In genomic region chr15:82236565-82236964, GRCm38 (mm10) we compare ENCODE assay signal across 8 mouse cellular contexts. TPM values are rescaled to one million over a fixed set of nuclear protein-coding genes. Genes with fewer than 3 reads are reported as not detected.
DNase-seq lines count a peak whose midpoint lies in the region; ATAC-seq and TF ChIP-seq lines count a peak whose summit lies in the region.

No protein-coding gene starts in this region.

- peaks cover 3% of the 10 kb centered on the region for H3K4me1 ChIP-seq in bone marrow macrophage, adult 2 months (ENCODE audit: control insufficient read depth, insufficient read depth, low read length)
- H3K4me1 ChIP-seq in heart, embryonic 14.5 days (ENCODE audit: control insufficient read depth in 2 of 2, insufficient read depth in 2 of 2, low read length in 2 of 2), result 0 out of 4 replicates have a peak, but pooled peaks cover 0 to 3% of the 10 kb centered on the region in 2 experiments
- H3K4me1 ChIP-seq in liver, embryonic 11.5 days (replicated peaks; ENCODE audit: control insufficient read depth, insufficient read depth, low read length), result peaks cover 9% of the 10 kb centered on the region

- H3ac ChIP-seq in C2C12 (ENCODE audit: control insufficient read depth, insufficient read length, low read depth), result no peak overlapping the region

- 15% methylated on average over 5 of the region's 5 CpGs for WGBS in heart, embryonic 14.5 days
- WGBS in liver, embryonic 11.5 days, result 20% methylated on average over 5 of the region's 5 CpGs

- peak; percentile 86 for DNase-seq in kidney, postnatal 10 days
- peak; percentile 75 for DNase-seq in liver, embryonic 11.5 days (ENCODE audit: low spot score)
- peak; percentile 78 to 87 for DNase-seq in natural killer cell, adult 2 months (ENCODE audit: low spot score in 2 of 2)
- peak; percentile 92 for DNase-seq in splenic B cell, adult 2 months (ENCODE audit: low read depth, low spot score)

- H3K79me3 ChIP-seq in C2C12 (ENCODE audit: low read depth), result no peaks in the 10 kb centered on the region

- TF ChIP-seq POLR2A in bone marrow macrophage, adult 2 months (IDR thresholded peaks at IDR 0.05; ENCODE audit: borderline replicate concordance, low read depth, low read length), result no peak

- no peaks in the 10 kb centered on the region for H3K9me3 ChIP-seq in heart, embryonic 14.5 days (ENCODE audit: control insufficient read depth, low read length)
- H3K9me3 ChIP-seq in liver, embryonic 11.5 days (ENCODE audit: control insufficient read depth, low read length), result no peaks in the 10 kb centered on the region

- H3K9ac ChIP-seq in heart, embryonic 14.5 days (ENCODE audit: low read length), result no peak overlapping the region
- H3K9ac ChIP-seq in liver, embryonic 11.5 days (ENCODE audit: low read depth, low read length), result no peak overlapping the region

- ATAC-seq in erythroblast, adult 5-6 weeks (replicated peaks; ENCODE audit: low FRiP score, poor library complexity, severe bottlenecking), result peak; percentile 83
- peak; percentile 44; the same call in 1 of the 2 replicates for ATAC-seq in heart, embryonic 14.5 days (ENCODE audit: insufficient number of reproducible peaks, insufficient read depth, low FRiP score, low read depth)
- peak; percentile 38; the same call in 1 of the 2 replicates for ATAC-seq in liver, embryonic 11.5 days (replicated peaks; ENCODE audit: low FRiP score)

- H3K36me3 ChIP-seq in C2C12 (ENCODE audit: control insufficient read depth, insufficient read depth), result peaks cover 11% of the 10 kb centered on the region
- H3K36me3 ChIP-seq in heart, embryonic 14.5 days (ENCODE audit: control insufficient read depth, insufficient read depth, low read length), result peaks cover 33% of the 10 kb centered on the region
- H3K36me3 ChIP-seq in liver, embryonic 11.5 days (ENCODE audit: control insufficient read depth, insufficient read depth, low read length), result peaks cover 3% of the 10 kb centered on the region; the same call in 1 of the 2 replicates
- H3K36me3 ChIP-seq in splenic B cell, adult 2 months (ENCODE audit: control insufficient read depth, insufficient read depth, low read length, poor library complexity, severe bottlenecking), result no peaks in the 10 kb centered on the region

- H3K4me2 ChIP-seq in heart, embryonic 14.5 days (ENCODE audit: low read length), result no peak overlapping the region
- no peak overlapping the region for H3K4me2 ChIP-seq in liver, embryonic 11.5 days

- H3K4me3 ChIP-seq in C2C12 (ENCODE audit: insufficient read depth, poor library complexity, severe bottlenecking), result no peak overlapping the region
- H3K4me3 ChIP-seq in bone marrow macrophage, adult 2 months (ENCODE audit: insufficient read depth, low read length), result no peak overlapping the region
- no peak overlapping the region for H3K4me3 ChIP-seq in heart, embryonic 14.5 days (ENCODE audit: control insufficient read depth in 1 of 2, insufficient read depth in 1 of 2, low read depth in 1 of 2, low read length in 2 of 2)
- no peak overlapping the region for H3K4me3 ChIP-seq in liver, embryonic 11.5 days (ENCODE audit: low read depth, low read length)

- H3K27me3 ChIP-seq in C2C12 (ENCODE audit: control insufficient read depth, insufficient read depth, insufficient read length), result no peaks in the 10 kb centered on the region
- no peaks in the 10 kb centered on the region for H3K27me3 ChIP-seq in heart, embryonic 14.5 days (ENCODE audit: control insufficient read depth, insufficient read depth, low read length)
- no peaks in the 10 kb centered on the region for H3K27me3 ChIP-seq in liver, embryonic 11.5 days (replicated peaks; ENCODE audit: control insufficient read depth, insufficient read depth, low read length)
- H3K27me3 ChIP-seq in splenic B cell, adult 2 months (ENCODE audit: control insufficient read depth, insufficient read depth, low read length, poor library complexity, severe bottlenecking), result no peaks in the 10 kb centered on the region

- no peaks in the 10 kb centered on the region for H3K79me2 ChIP-seq in C2C12 (ENCODE audit: control insufficient read depth, insufficient read depth)

- TF ChIP-seq CTCF in C2C12 (IDR thresholded peaks at IDR 0.05; ENCODE audit: control insufficient read depth, insufficient read depth, insufficient read length), result peak; percentile 95
- peak; percentile 99 for TF ChIP-seq CTCF in bone marrow macrophage, adult 2 months (IDR thresholded peaks at IDR 0.05; ENCODE audit: low read depth, low read length)

- no peak overlapping the region for H3K27ac ChIP-seq in bone marrow macrophage, adult 2 months (ENCODE audit: insufficient read depth, low read depth, low read length)
- H3K27ac ChIP-seq in heart, embryonic 14.5 days (replicated peaks in 1 of 2; ENCODE audit: control insufficient read depth in 1 of 2, insufficient read depth in 1 of 2, low read depth in 2 of 2, low read length in 2 of 2), result no peak overlapping the region
- H3K27ac ChIP-seq in liver, embryonic 11.5 days (ENCODE audit: low read depth, low read length), result no peak overlapping the region

TF ChIP-seq in C2C12, 6 proteins besides CTCF, POLR2A, EP300 and RAD21:
- TF ChIP-seq MYOD1 (IDR thresholded peaks at IDR 0.05; ENCODE audit: control insufficient read depth, insufficient read length, low read depth) (peak; percentile 75), MYOG (IDR thresholded peaks at IDR 0.05; ENCODE audit: control insufficient read depth, extremely low read depth, insufficient read length) (no peak)

RNA-seq across cellular contexts. Expression of gene Cenpm, which starts 8.0 kb away (rescaled TPM):
- polyA plus RNA-seq in C2C12 (2012; fragmentation: generic; extraction: Trizol), result 46.3 TPM
- 10.2 and 10.7 TPM in 2 replicates for polyA plus RNA-seq in bone marrow macrophage, adult 2 months (2012; ENCODE audit: insufficient read depth, insufficient read length, missing spikeins)
- 10.7 and 11.0 TPM in 2 replicates for total RNA-seq in erythroblast, adult 5-6 weeks (2015; ENCODE audit: low replicate concordance)
- 2.3 and 7.2 TPM in 2 replicates for total RNA-seq in erythroblast, adult 5-6 weeks (2017; ENCODE audit: low replicate concordance)
- 67.7 and 73.0 TPM in 2 replicates for polyA plus RNA-seq in heart, embryonic 14.5 days (2014; fragmentation: Nextera tagmentation; extraction: Ambion mirVana)
- polyA plus RNA-seq in liver, embryonic 11.5 days (2014; fragmentation: Nextera tagmentation; extraction: Ambion mirVana), result 56.5 and 58.8 TPM in 2 replicates

RNA-seq across cellular contexts. Expression of gene Tnfrsf13c, which starts 12.4 kb away (rescaled TPM):
- 0.16 TPM for polyA plus RNA-seq in C2C12 (2012; fragmentation: generic; extraction: Trizol)
- not detected in 2 replicates for polyA plus RNA-seq in bone marrow macrophage, adult 2 months (2012; ENCODE audit: insufficient read depth, insufficient read length, missing spikeins)
- 0.84 and 6.3 TPM in 2 replicates for total RNA-seq in erythroblast, adult 5-6 weeks (2015; ENCODE audit: low replicate concordance)
- total RNA-seq in erythroblast, adult 5-6 weeks (2017; ENCODE audit: low replicate concordance), result not detected in 2 replicates
- 0.11 and 0.16 TPM in 2 replicates for polyA plus RNA-seq in heart, embryonic 14.5 days (2014; fragmentation: Nextera tagmentation; extraction: Ambion mirVana)
- polyA plus RNA-seq in liver, embryonic 11.5 days (2014; fragmentation: Nextera tagmentation; extraction: Ambion mirVana), result 0.16 and 0.56 TPM in 2 replicates

RNA-seq across cellular contexts. Expression of gene 1500009C09Rik, which starts 15.6 kb away (rescaled TPM):
- not detected for polyA plus RNA-seq in C2C12 (2012; fragmentation: generic; extraction: Trizol)
- polyA plus RNA-seq in bone marrow macrophage, adult 2 months (2012; ENCODE audit: insufficient read depth, insufficient read length, missing spikeins), result not detected in 2 replicates
- total RNA-seq in erythroblast, adult 5-6 weeks (2015; ENCODE audit: low replicate concordance), result not detected in 2 replicates
- not detected in 2 replicates for total RNA-seq in erythroblast, adult 5-6 weeks (2017; ENCODE audit: low replicate concordance)
- polyA plus RNA-seq in heart, embryonic 14.5 days (2014; fragmentation: Nextera tagmentation; extraction: Ambion mirVana), result not detected in 2 replicates
- polyA plus RNA-seq in liver, embryonic 11.5 days (2014; fragmentation: Nextera tagmentation; extraction: Ambion mirVana), result not detected in 2 replicates

RNA-seq across cellular contexts. Expression of gene Shisa8, which starts 23.9 kb away (rescaled TPM):
- polyA plus RNA-seq in C2C12 (2012; fragmentation: generic; extraction: Trizol), result 0.06 TPM
- not detected in 2 replicates for polyA plus RNA-seq in bone marrow macrophage, adult 2 months (2012; ENCODE audit: insufficient read depth, insufficient read length, missing spikeins)
- not detected in 2 replicates for total RNA-seq in erythroblast, adult 5-6 weeks (2015; ENCODE audit: low replicate concordance)
- total RNA-seq in erythroblast, adult 5-6 weeks (2017; ENCODE audit: low replicate concordance), result not detected in 2 replicates
- polyA plus RNA-seq in heart, embryonic 14.5 days (2014; fragmentation: Nextera tagmentation; extraction: Ambion mirVana), result 0.22 and 0.42 TPM in 2 replicates
- 0.12 and 0.73 TPM in 2 replicates for polyA plus RNA-seq in liver, embryonic 11.5 days (2014; fragmentation: Nextera tagmentation; extraction: Ambion mirVana)

RNA-seq across cellular contexts. Expression of gene Sept3, which starts 38.1 kb away (rescaled TPM):
- polyA plus RNA-seq in C2C12 (2012; fragmentation: generic; extraction: Trizol), result 0.06 TPM
- polyA plus RNA-seq in bone marrow macrophage, adult 2 months (2012; ENCODE audit: insufficient read depth, insufficient read length, missing spikeins), result not detected in 2 replicates
- 2.3 TPM in 1 of 2 replicates, not detected in the other for total RNA-seq in erythroblast, adult 5-6 weeks (2015; ENCODE audit: low replicate concordance)
- 0.09 TPM in 1 of 2 replicates, not detected in the other for total RNA-seq in erythroblast, adult 5-6 weeks (2017; ENCODE audit: low replicate concordance)
- polyA plus RNA-seq in heart, embryonic 14.5 days (2014; fragmentation: Nextera tagmentation; extraction: Ambion mirVana), result 4.7 and 4.9 TPM in 2 replicates
- polyA plus RNA-seq in liver, embryonic 11.5 days (2014; fragmentation: Nextera tagmentation; extraction: Ambion mirVana), result 7.1 and 7.4 TPM in 2 replicates
